Mouse (Mus musculus) adrenal gland, adult 2 months (tissue): ENCODE measurements around the gene Cep85l. TPM values are rescaled to one million over a fixed set of nuclear protein-coding genes. Genes with fewer than 3 reads are reported as not detected.

Experiments used
- DNase-seq: peaks from one replicate; pipeline ENCODE4 v3.0.0; 2021
- polyA plus RNA-seq: library from polyadenylated mRNA; depleted of rRNA; stranded (reverse); fragments of >200 nt; gene quantifications from 2 replicates; pipeline ENCODE4 v1.2.3, GENCODE M21; 2012
- total RNA-seq, 2 experiments: library from RNA; stranded (reverse); gene quantifications; 2 replicates each; pipeline ENCODE4 v1.2.3; 2021

Gene Cep85l
- total and polyA plus RNA-seq, 3 experiments = 3.6 to 10.6 (median 9.5) TPM

DNA sequence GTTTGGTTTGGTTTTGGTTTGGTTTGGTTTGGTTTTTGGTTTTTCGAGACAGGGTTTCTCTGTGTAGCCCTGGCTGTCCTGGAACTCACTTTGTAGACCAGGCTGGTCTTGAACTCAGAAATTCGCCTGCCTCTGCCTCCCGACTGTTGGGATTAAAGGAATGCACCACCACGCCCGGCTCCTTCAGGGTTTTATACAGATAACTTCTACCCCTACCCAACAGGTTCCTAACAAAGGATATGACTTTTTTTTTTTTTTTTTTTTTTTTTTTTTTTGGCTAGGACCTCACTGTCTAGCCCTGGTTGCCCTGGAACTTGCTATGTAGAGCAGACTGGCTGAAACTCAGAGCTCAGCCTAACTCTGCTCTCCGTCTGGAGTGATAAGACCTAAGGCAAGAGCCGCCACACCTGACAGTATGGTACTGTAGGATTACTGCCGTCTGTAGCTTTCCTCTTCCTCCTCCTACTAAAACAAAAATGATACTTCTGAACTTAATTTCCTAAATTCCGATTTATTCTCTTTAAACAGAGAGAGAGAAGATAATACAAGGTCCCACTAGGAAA, 37.5 kb downstream of the Cep85l start:
- DNase-seq = no peak

DNA sequence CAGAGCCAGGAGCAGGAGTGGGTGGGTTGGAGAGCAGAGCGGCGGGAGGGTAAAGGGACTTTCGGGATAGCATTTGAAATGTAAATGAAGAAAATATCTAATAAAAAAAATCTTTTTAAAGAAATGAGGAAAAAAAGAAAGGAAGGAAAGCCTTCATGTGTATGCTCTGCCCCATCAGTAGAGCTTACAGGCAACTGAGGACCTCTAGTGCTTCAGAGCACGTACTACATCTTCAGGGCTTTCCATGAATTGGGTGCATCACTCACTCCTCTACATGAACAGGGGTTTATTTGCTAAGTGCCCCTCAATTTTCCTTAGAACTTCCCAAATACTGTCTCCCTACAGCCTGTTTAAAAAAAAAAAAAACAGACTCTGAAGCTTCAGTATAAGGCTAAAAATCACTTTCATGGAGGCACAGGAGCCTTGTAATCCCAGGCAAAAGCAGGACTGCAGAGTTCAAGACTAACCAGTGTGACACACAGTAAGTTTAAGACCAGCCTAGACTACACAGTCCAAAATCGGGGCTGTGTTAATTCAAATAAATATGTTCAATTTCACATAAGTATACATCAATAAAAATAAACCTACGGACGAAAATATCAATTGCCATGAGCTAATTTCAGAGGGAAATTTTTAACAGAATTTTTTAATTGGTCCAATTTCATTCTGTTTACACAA, 38.3 kb downstream of the Cep85l start:
- no peak for DNase-seq

DNA sequence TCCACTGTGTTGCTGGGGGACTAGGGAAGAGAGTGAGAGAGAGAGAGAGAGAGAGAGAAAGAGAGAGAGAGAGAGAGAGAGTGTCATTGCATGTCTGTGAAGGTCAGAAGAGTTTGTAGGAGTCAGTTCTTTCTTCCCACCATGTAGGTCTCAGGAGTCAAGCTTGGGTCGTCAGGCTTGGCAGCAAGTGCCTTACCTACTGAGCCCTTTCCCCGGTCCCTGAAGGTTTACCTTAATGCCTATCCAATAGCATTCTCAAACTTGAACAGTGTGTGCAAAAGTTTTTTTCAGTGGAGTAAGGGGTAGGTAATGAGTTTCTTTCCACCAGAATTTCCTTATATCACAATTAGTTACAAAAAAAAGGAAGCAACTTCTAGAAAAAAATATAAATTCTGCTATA, 40.7 kb downstream of the Cep85l start:
- no peak for DNase-seq

DNA sequence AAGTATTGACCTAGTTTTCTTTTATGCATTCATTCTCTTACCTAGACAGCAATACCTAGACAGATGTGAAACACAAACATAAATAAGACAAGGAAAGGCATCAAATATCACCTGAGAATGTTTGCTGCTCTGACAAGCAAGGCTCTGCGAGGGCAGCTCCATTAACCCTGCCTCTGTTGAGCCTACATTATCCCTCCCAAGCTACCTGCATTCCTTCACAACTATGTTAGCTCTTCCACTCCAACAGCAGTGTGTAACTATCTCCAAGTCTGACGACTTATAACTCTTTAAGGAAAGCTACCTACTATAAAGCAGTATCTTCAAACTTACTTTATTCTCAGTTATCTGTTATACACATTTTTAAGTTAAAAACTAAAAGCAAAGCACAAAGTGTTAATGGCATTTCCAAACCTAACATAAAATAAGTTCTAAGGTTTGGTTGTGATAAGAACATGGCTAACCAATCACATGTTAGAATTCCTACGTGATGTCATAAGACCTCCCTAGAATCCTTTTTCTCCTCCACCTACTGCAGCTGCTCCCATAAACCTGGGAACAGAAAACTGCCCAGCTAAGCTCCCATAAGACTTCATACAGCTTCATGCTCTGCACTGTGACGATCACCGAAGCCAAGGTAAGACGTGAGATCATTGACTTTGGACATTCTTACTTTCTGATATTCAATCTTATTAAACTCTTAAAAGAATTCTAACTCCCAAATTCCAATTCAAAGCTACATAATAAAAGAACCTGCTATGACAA, 42.4 kb downstream of the Cep85l start, which contains the start of gene Pln:
Pln (plus strand) TSS at position 506 of the 762 bp plus-strand sequence.
- no peak for DNase-seq

DNA sequence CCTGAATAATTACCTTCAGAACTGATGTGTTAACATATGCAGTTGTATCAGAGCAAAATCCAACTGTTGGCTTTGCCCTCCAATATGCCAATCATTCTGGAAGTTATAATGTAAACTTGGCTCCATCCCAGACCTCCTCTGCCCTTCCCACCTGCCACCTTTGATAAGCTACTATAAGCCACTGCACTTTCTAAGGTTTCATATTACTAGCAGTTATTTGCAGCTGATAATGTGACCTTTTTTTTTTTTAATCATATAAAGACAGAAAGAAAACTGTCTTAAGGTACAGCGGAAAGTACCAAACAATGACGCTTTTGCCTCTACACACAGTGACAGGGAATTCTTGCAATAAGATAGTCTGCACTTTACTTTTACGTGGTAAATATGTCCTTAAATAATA, 43.8 kb downstream of the Cep85l start:
- no peak for DNase-seq

DNA sequence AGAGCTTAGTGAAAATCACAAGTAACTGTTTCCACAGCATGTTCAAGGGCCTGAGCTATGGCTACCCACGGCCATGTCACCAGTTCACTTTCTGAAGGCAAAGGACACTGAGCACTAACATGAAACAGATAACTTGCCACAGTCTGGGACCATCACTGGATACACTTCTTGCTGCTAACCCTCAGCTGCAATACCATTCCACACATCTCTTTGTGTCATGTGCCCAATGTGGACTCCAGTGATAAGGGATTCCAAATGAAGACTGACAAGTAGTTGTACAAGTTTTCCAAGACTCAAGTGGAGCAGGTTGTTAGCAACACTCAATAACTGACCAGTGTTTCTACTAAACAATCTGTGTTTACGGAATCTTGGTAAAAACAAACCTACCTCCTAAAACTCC, 44.5 kb downstream of the Cep85l start:
- DNase-seq = no peak

DNA sequence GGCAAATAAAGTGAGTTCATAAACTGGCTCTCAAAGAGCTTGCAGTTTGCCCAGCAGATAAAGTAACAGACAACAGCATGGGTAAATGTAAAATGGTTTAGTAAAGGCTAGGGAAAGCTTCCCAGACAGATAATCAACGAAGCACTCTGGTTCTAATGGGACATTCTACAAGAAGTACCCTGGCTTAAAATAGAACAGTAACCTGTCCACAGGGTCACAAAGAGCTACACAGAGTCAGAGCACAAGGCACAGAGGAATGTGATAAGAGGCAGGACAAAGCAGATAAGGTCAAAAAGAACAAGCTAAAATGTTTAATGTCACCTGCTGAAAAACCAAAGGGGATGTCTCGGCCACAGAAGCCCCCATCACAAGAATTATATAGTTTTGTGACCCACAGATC, 47.0 kb downstream of the Cep85l start:
- no peak for DNase-seq

DNA sequence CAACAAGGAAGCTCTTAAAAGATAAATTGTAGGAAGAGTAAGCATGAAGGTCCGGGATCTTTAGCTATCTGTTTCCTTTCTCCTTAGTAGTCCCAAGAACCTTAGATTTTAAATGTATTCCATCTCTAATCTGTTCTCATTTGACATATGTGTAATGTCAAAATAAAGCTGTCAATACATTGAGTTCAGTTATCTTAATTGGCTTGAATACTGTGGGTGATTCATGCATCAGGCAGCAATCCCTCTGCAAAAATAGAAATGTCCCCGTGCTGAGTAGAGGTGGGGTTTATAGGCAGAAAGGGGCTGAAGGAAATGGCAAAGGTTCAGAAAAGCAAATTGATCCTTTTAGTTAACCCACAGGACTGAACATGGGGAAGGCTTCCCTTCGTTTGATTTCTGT, 50.5 kb downstream of the Cep85l start:
- no peak for DNase-seq

DNA sequence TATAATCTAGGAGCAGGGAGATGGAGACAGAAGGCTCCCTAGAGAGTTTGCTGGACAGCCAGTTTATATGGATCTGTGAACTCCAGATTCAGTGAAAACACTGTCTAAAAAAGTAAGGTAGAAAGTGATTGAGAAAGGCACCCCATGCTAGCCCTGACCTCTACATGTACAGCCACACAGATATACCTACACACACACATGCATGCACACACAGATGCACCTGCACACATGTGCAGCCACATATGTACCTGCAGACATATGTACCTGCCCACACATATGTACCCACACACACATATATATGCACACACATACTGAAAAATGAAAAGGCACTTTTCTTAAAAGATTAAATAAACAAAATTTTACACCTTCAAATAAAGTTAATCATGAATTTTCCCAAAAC, 53.4 kb downstream of the Cep85l start:
- DNase-seq = no peak

DNA sequence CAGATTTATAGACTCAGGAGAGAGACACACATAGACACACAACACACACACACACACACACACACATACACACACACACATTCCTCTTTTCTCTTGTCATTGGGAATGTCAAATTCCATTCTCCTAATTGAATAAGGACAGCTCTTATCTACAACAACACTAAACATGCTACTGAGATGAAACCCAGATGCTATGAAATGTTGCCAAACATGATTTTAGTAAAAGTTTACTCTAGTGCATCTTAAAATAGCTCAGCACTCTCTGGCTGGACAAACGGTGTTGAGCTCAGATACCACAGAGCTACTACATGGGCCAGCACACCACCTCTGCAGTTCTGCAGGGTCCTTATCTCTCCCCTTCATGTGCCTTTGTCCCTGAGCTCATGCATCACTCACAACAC, 55.1 kb downstream of the Cep85l start:
- no peak for DNase-seq

DNA sequence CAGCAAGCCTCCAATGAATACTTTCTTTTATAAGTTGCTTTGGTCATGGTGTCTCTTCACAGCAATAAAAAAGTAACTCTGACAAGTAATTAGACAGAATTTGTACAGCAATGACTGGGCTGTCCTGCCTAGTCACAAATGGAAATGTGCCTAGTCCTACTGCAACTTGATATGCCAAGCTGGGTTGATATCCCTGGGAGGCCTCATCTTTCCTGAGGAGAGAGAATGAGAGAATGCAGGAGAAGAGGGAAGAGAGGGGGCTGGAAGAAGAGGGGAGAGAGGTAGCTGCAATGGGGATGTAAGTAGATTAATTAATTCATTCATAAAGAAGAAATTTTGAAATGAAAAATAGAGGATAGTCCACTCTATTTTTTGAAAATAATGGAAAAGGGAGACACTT, 56.4 kb downstream of the Cep85l start:
- DNase-seq = no peak

DNA sequence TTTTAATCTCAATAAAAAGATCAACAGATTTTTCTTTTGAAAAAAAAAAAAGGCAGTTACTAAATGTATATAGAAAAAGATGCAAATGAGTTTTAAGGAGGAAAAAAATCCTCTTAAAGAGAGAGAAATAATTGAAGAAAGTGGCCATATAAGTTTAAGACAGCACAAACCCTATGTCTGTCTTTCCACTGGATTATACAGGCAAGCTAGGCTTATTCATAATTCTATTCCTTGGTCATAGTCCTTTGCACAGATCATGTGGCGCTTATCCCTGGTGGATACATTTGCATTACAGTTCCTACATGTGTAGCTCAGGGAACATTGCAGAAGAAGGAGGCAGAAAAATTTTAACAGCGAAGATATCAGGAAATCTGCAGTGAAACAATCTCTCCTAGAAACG, 73.1 kb downstream of the Cep85l start:
- DNase-seq = no peak

DNA sequence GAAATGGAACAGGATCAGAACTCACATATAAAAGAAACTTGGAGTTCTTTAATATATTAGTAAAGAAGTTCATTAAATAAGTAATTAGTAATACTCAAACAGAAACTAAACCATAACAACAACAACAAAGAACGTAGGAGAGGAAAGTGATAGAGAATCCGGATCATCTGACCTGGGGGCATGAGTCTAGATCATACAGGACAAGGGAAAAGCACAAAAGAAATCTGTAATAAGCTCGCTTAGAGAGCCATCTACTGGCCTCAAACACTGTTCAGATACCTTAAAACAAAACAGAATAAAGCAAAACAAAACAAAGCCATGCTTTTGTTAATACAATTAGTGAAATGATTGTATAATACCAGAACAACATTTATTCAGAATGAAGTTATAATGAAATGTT, 73.9 kb downstream of the Cep85l start:
- no peak for DNase-seq

DNA sequence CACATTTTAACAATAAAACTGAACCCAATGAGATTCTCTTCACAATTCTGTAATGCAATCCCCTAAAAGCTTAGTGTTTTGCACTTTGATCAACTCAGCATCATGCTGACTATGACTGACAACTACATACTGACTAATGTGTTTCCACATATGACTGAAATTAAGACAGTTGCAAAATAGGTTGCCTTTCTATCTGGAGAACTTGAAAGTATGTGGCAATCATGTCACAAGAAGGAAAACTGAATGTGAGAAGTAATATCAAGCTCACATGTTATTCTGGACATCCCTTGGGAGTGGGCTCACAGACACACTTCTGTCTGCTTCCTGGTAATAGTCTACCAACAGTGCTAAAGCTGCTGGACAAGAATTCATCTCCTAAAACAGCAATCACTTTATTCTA, 94.6 kb downstream of the Cep85l start:
- no peak for DNase-seq

DNA sequence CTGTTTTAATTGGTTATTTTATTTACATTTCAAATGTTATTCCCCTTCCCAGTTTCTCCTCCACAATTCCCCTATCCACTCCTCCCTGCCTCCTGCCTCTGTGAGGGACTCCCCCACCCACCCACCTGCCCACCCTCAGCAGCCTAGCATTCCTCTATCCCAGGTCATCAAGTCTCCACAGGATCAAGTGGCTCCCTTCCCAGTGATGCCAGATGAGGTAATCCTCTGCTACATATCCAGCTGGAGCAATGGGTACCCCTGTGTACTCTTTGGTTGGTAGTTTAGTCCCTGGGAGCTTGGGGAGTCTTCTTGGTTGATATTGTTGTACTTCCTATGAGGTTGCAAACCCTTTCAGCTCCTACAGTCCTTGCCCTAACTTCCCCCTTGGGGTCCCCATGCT, 107.5 kb downstream of the Cep85l start:
- no peak for DNase-seq

DNA sequence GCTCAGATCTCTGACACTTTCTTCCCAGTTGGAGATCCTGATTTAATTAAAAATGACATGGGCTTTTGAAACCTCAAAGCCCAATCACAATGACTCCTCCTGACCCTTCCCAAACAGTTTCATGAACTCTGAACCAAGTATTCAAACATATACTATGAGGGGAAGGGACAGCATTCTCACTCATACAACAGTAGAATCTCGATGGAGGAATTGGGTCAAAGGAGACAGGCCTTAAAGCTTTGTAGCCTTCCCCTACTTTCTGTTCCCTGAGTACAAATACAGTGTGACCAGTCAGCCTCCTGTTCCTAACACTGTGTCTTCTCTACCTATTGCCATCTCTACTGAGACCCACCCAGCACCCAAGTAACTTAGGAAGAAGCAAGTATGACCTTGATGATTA, 117.7 kb downstream of the Cep85l start:
- DNase-seq = no peak

DNA sequence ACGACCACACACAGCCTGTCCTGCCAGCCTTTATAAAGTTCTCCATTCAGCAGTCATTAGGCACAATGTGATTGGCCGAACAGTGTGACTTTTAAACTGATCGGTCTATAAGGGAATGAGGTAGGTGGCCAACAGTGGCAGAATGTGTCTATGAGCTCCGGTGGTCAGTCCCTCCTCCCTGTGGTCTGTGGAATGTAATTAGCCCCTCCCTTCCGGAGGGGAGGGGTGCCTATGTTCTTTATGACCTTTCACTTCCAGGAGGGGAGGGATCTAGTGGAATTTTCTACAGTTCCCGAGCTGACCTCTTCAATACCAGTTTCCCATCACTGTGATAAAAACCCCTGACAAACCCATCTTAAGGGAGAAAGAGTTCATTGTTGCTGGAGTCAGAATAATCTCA, 144.4 kb downstream of the Cep85l start:
- DNase-seq = no peak

DNA sequence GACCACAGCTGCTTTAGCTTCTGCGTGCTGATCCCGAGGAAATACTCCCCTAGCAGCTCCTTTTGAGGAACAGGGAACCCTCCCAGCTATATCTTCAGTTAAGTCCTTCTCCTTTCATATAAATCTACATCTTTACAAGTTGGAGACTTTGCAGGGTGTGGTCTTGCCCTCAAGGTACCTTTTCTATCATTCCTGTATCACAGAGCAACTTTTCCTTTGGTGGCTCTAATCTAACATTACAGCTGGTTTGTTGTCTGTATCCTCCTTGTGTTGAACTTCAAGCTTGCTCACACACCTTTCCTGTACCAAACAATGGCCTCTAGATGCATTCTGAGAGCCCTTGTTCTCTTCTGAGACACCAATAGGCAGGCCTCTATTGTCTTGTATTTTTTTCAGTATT, 145.1 kb downstream of the Cep85l start:
- DNase-seq = no peak

DNA sequence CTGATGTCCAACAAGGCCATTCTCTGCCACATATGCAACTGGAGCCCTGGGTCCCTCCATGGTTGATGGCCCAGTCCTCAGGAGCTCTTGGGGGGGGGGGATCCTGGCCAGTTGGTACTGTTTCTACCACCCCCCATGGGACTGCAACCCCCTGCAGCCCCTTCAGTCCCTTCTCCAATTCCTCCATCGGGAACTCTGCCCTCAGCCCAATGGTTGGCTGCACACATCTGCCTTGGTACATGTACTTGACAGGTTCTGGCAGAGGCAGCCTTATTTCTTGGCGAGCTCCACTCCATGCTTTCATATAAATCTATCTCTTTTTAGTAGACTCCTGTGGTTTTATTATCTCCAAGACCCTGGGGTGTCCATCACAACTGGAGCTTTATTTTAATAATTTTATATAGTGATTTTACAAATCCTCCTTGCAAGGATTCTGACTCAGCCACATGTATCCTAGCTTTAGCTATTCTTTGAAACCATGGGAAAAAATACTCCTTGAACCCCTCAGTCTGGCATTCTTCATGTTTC, 145.6 kb downstream of the Cep85l start:
- no peak for DNase-seq

DNA sequence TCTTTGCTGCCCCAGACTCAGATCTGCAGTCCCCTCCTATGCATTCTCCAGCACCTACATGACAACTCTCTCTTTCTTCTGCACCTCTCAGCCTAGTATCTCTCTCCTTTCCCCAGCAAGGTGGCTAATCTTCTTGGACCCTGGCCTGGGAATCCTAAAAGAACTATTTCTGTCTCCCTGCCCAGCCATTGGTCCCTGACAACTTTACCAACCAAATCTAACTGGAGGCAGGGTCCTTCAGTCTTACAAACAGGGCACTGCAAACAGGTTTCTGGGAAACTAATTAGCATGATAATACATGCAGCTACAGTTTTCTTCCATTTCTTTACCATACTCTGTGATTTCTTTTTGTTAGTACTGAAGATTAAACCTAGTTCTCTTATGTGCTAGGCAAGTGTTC, 148.9 kb downstream of the Cep85l start:
- DNase-seq = no peak

DNA sequence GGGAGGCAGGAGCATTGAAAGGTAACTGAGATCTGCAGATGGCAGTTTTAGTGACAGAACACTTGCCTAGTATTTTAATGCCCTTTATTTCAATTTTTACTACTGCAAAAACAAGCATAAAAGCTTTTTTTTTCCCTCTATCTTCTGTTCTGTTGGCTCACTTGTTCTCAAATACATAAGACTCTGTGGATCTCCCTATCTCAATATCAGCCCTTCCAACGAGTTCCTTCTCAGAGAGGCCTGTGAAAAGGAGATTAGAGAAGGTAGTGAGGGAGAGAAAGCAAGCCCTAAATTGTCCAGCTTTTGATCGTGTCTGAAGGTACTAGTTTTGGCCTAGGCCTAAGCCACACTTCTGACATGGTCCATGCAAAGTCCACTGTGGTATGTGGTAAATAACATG, 150.6 kb downstream of the Cep85l start:
- DNase-seq = no peak
